In genomic region chrX:169153805-169154204, GRCm38 (mm10) we compare ENCODE assay signal across 38 mouse cellular contexts. TPM values are rescaled to one million over a fixed set of nuclear protein-coding genes. Genes with fewer than 3 reads are reported as not detected.
"Had no signal": no experiment of that assay in that cellular context is flagged by ENCODE, and none has a peak within 500 bp of the region (broad histone marks: within the 10 kb centered on the region; RNA-seq: fewer than 3 reads in every experiment).

No protein-coding gene starts in this region.

- ATAC-seq: forebrain, embryonic 13.5 days; forebrain, embryonic 14.5 days; forebrain, embryonic 15.5 days; forebrain, embryonic 16.5 days; forebrain, postnatal 0 days had no signal

- H3K9ac ChIP-seq: embryonic facial prominence, embryonic 12.5 days; embryonic facial prominence, embryonic 13.5 days; embryonic facial prominence, embryonic 15.5 days; forebrain, embryonic 12.5 days; forebrain, embryonic 13.5 days; forebrain, embryonic 15.5 days; forebrain, postnatal 0 days had no signal

- H3K4me2 ChIP-seq: embryonic facial prominence, embryonic 12.5 days; embryonic facial prominence, embryonic 13.5 days; embryonic facial prominence, embryonic 15.5 days; forebrain, embryonic 12.5 days; forebrain, embryonic 13.5 days; forebrain, embryonic 15.5 days had no signal

- H3K36me3 ChIP-seq: embryonic facial prominence, embryonic 10.5 days; embryonic facial prominence, embryonic 12.5 days; embryonic facial prominence, embryonic 13.5 days; embryonic facial prominence, embryonic 15.5 days; forebrain, embryonic 10.5 days; forebrain, embryonic 12.5 days; forebrain, embryonic 15.5 days had no signal

- H3K4me1 ChIP-seq: embryonic facial prominence, embryonic 10.5 days; embryonic facial prominence, embryonic 12.5 days; embryonic facial prominence, embryonic 13.5 days; embryonic facial prominence, embryonic 15.5 days; forebrain, embryonic 10.5 days; forebrain, embryonic 12.5 days; forebrain, embryonic 13.5 days; forebrain, embryonic 15.5 days had no signal

- H3K4me3 ChIP-seq: embryonic facial prominence, embryonic 10.5 days; embryonic facial prominence, embryonic 12.5 days; embryonic facial prominence, embryonic 13.5 days; embryonic facial prominence, embryonic 15.5 days; erythroblast, embryonic 14.5 days; forebrain, embryonic 10.5 days; forebrain, embryonic 12.5 days; forebrain, embryonic 13.5 days; forebrain, embryonic 15.5 days; gastrocnemius, adult 2 months; heart, adult 2 months had no signal

- H3K27me3 ChIP-seq: embryonic facial prominence, embryonic 12.5 days; embryonic facial prominence, embryonic 15.5 days; forebrain, embryonic 13.5 days; forebrain, embryonic 15.5 days had no signal

- H3K27ac ChIP-seq: embryonic facial prominence, embryonic 10.5 days; embryonic facial prominence, embryonic 12.5 days; embryonic facial prominence, embryonic 13.5 days; embryonic facial prominence, embryonic 15.5 days; forebrain, embryonic 10.5 days; forebrain, embryonic 12.5 days; forebrain, embryonic 13.5 days; forebrain, embryonic 15.5 days; gastrocnemius, adult 2 months; heart, adult 2 months had no signal

- H3K9me3 ChIP-seq: embryonic facial prominence, embryonic 10.5 days; embryonic facial prominence, embryonic 12.5 days; embryonic facial prominence, embryonic 13.5 days; embryonic facial prominence, embryonic 15.5 days; forebrain, embryonic 10.5 days; forebrain, embryonic 12.5 days; forebrain, embryonic 13.5 days; forebrain, embryonic 15.5 days had no signal

- DNase-seq: cerebellum, adult 9-10 months; cerebellum, adult 9-11 months; cerebellum, postnatal 10 days; cerebellum, postnatal 14 days; cerebellum, postnatal 25 days; cerebellum, postnatal 36 days; embryo, embryonic 11 days; forebrain, postnatal 0 days; gastrocnemius, adult 2 months; gastrocnemius, postnatal 10 days; gastrocnemius, postnatal 14 days; gastrocnemius, postnatal 25 days; gastrocnemius, postnatal 36 days; heart, adult 11 months; heart, adult 18-20 months; heart, adult 2 months had no signal

RNA-seq across cellular contexts. Expression of gene Amelx, which starts 33.2 kb away (rescaled TPM):
- total RNA-seq: forebrain, postnatal 0 days; gastrocnemius, adult 18-20 months; gastrocnemius, adult 2 months; gastrocnemius, adult 8-10 months; gastrocnemius, postnatal 10 days; gastrocnemius, postnatal 14 days; gastrocnemius, postnatal 25 days; gastrocnemius, postnatal 36 days; gastrocnemius, postnatal 4 days; granulocyte monocyte progenitor cell, adult 5-6 weeks; heart, adult 18-20 months; heart, adult 2 months; heart, adult 8-10 months had no signal
- polyA plus RNA-seq: cortical plate, adult 2 months; embryonic facial prominence, embryonic 10.5 days; embryonic facial prominence, embryonic 11.5 days; embryonic facial prominence, embryonic 13.5 days; embryonic facial prominence, embryonic 14.5 days; embryonic facial prominence, embryonic 15.5 days; erythroblast, embryonic 14.5 days; forebrain, embryonic 10.5 days; forebrain, embryonic 11.5 days; forebrain, embryonic 12.5 days; forebrain, embryonic 13.5 days; forebrain, embryonic 14.5 days; forebrain, postnatal 0 days; frontal cortex, adult 2 months; gonadal fat pad, adult 2 months; heart, adult 2 months had no signal
